ENCODE assay signal across 8 mouse cellular contexts in genomic region chr3:90052351-90053241, GRCm38 (mm10). TPM values are rescaled to one million over a fixed set of nuclear protein-coding genes. Genes with fewer than 3 reads are reported as not detected.
DNase-seq lines count a peak whose midpoint lies in the region; ATAC-seq lines count a peak whose summit lies in the region.

TSS of gene Ubap2l (minus strand) at chr3:90052628.

- peaks cover 43% of the 10 kb centered on the region for H3K36me3 ChIP-seq in heart, embryonic 13.5 days
- H3K36me3 ChIP-seq in liver, embryonic 12.5 days, result peaks cover 41% of the 10 kb centered on the region
- peaks cover 6% of the 10 kb centered on the region for H3K36me3 ChIP-seq in stomach, embryonic 15.5 days

- peak within 1 kb of the TSS; percentile 93 for H3K4me2 ChIP-seq in heart, embryonic 13.5 days
- H3K4me2 ChIP-seq in liver, embryonic 12.5 days, result peak within 1 kb of the TSS; percentile 74
- H3K4me2 ChIP-seq in stomach, embryonic 15.5 days, result peak within 1 kb of the TSS; percentile 57

- H3K27ac ChIP-seq in brown adipose tissue, adult 24 weeks (replicated peaks; ENCODE audit: low read depth, low read length), result peak within 1 kb of the TSS; percentile 90
- peak within 1 kb of the TSS; percentile 98 for H3K27ac ChIP-seq in heart, embryonic 13.5 days (replicated peaks)
- H3K27ac ChIP-seq in liver, embryonic 12.5 days, result peak within 1 kb of the TSS; percentile 95
- H3K27ac ChIP-seq in stomach, embryonic 15.5 days, result peak within 1 kb of the TSS; percentile 98

- peak; percentile 94 for ATAC-seq in heart, embryonic 13.5 days (ENCODE audit: extremely low read depth, insufficient number of reproducible peaks, low FRiP score, low TSS enrichment)
- peak; percentile 90 for ATAC-seq in liver, embryonic 12.5 days
- ATAC-seq in stomach, embryonic 15.5 days (ENCODE audit: insufficient read depth, low FRiP score, low read depth), result peak; percentile 89

- H3K9me3 ChIP-seq in heart, embryonic 13.5 days, result no peaks in the 10 kb centered on the region
- H3K9me3 ChIP-seq in liver, embryonic 12.5 days (replicated peaks), result no peaks in the 10 kb centered on the region
- H3K9me3 ChIP-seq in stomach, embryonic 15.5 days, result no peaks in the 10 kb centered on the region

- peak within 1 kb of the TSS; percentile 98 for H3K9ac ChIP-seq in heart, embryonic 13.5 days
- H3K9ac ChIP-seq in liver, embryonic 12.5 days, result peak within 1 kb of the TSS; percentile 95
- peak within 1 kb of the TSS; percentile 91 for H3K9ac ChIP-seq in stomach, embryonic 15.5 days

- DNase-seq in CD4-positive, CD25-positive, alpha-beta regulatory T cell, adult 2 months (ENCODE audit: low read depth, low spot score), result peak; percentile 99
- DNase-seq in fat pad, adult 2 months (ENCODE audit: extremely low read depth, low read depth, low spot score), result peak; percentile 87
- DNase-seq in kidney, postnatal 10 days, result peak; percentile 98
- peak; percentile 85 to 93 for DNase-seq in natural killer cell, adult 2 months (ENCODE audit: low spot score in 2 of 2)

- peaks cover 3% of the 10 kb centered on the region for H3K4me1 ChIP-seq in brown adipose tissue, adult 24 weeks (ENCODE audit: control insufficient read depth, insufficient read depth, insufficient read length, low read length)
- peaks cover 34% of the 10 kb centered on the region for H3K4me1 ChIP-seq in heart, embryonic 13.5 days
- peaks cover 38% of the 10 kb centered on the region for H3K4me1 ChIP-seq in liver, embryonic 12.5 days
- H3K4me1 ChIP-seq in stomach, embryonic 15.5 days, result 0 out of 2 replicates have a peak, but pooled peaks cover 4% of the 10 kb centered on the region

- no peaks in the 10 kb centered on the region for H3K27me3 ChIP-seq in heart, embryonic 13.5 days (replicated peaks)
- no peaks in the 10 kb centered on the region for H3K27me3 ChIP-seq in liver, embryonic 12.5 days (replicated peaks)
- H3K27me3 ChIP-seq in stomach, embryonic 15.5 days (replicated peaks), result no peaks in the 10 kb centered on the region

- H3K4me3 ChIP-seq in brown adipose tissue, adult 24 weeks (ENCODE audit: insufficient read depth, low read depth, low read length), result peak within 1 kb of the TSS; percentile 98
- peak within 1 kb of the TSS; percentile 92 for H3K4me3 ChIP-seq in heart, embryonic 13.5 days
- H3K4me3 ChIP-seq in liver, embryonic 12.5 days, result peak within 1 kb of the TSS; percentile 88
- peak within 1 kb of the TSS; percentile 86 for H3K4me3 ChIP-seq in stomach, embryonic 15.5 days (replicated peaks)

- WGBS in heart, embryonic 13.5 days, result under 1% methylated on average over 76 of the region's 81 CpGs
- WGBS in liver, embryonic 12.5 days (ENCODE audit: insufficient replicate concordance), result under 1% methylated on average over 72 of the region's 81 CpGs
- under 1% methylated on average over 67 of the region's 81 CpGs for WGBS in stomach, embryonic 15.5 days

RNA-seq across cellular contexts. Expression of gene Ubap2l, which starts in this region (rescaled TPM):
- 43.1 and 61.4 TPM in 2 replicates for polyA plus RNA-seq in brown adipose tissue, adult 24 weeks (2012; ENCODE audit: insufficient read depth, insufficient read length, missing spikeins)
- polyA plus RNA-seq in heart, embryonic 13.5 days (2015; fragmentation: Nextera tagmentation; extraction: Ambion mirVana), result 121 and 129 TPM in 2 replicates
- 111 and 125 TPM in 2 replicates for polyA plus RNA-seq in liver, embryonic 12.5 days (2016; fragmentation: Nextera tagmentation; extraction: Ambion mirVana)
- polyA plus RNA-seq in stomach, embryonic 15.5 days (2015; fragmentation: Nextera tagmentation; extraction: Ambion mirVana), result 170 and 189 TPM in 2 replicates

Comparison
In these comparisons a context has a peak if more than half of its experiments do, and no peak if none do; other contexts are left out.
1. Peak in every context shown above with its lines: DNase-seq, ATAC-seq, H3K4me3 ChIP-seq and H3K27ac ChIP-seq.